Mouse (Mus musculus) frontal cortex, postnatal 14 days (tissue): ENCODE results near the gene Trappc4.
"Not testable (repeated sequence)": the region's sequence is repeated elsewhere in the genome, so short reads cannot be mapped to it uniquely, and the experiment has no call there.

Experiments used
- DNase-seq, 2 experiments: peaks; one replicate each; pipeline ENCODE4 v3.0.0; 2022; ENCODE audit warnings: low spot score in 2 of 2

Trappc4 gene

DNA sequence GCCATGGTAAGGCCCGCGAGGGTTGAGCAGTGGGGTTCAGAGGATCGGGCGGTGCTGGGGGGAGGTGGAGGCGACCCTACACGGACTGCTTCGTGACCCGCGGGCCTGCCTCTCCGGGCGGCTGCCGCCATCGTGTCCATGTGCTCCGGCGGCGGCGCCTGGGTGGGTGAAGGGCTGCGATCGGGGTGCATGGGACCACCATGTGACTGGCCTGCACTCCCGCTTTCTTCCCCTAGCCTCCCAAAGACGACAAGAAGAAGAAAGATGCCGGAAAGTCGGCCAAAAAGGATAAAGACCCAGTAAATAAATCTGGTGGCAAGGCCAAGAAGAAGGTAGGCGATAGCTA is 325 bp upstream of the Trappc4 start:
- no peak for DNase-seq

DNA sequence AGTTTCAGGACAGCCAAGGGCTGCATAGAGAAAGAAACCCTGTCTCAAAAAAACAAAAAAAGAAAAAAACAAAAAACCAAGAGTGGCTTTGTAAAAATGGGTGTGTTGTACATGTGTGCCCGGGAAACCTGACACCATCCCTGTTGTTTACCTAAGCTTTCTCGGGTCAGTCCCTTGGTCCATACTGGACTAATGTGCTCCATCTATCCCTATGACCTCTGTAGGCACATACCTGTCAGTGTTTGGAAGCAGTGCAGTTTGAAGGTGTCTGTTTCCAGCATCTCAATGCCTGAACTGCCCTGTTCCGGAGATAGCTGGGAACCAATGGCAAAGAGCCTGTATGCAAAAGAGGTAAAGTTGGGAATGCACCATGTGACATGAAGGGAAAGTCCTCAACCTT is 2.4 kb downstream of the Trappc4 start:
- no peak for DNase-seq

GRCm38 (mm10) chr9:44401081-44401480 is 6.3 kb downstream of the Trappc4 start:
- DNase-seq = no peak

DNA sequence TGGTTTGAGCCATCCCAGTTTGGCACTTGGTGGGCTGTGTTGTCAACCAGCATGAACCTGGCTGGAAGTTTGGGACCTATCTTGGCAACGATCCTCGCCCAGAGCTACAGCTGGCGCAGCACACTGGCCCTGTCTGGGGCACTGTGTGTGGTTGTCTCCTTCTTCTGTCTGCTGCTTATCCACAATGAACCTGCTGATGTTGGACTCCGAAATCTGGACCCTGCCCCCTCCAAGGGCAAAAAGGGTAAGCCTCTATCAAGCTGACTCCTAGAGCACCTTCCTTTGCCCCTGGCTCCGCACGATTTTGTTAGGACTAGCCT is 7.6 kb downstream of the Trappc4 start:
- DNase-seq = no peak

GRCm38 (mm10) chr9:44399114-44399794 is 8.1 kb downstream of the Trappc4 start:
- no peak for DNase-seq

DNA sequence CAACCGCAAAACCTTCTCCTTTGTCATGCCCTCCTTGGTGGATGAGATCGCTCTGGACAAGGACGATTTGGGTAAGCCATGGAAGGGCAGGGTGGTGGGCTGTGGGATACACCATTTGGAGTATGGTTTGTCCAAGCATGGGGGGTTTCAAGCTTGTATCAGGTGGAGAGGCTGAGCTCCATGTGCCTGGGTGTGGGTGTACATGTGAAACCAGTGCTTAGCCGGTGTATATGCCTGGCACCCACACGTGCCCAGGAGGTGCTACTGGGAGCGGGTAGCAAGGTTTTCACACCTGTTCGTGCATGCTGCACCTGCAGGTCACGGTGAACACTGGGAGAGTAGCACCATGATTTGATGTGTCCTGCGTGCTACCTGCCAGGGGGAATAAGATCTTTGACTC is 8.8 kb downstream of the Trappc4 start:
- no peak for DNase-seq

DNA sequence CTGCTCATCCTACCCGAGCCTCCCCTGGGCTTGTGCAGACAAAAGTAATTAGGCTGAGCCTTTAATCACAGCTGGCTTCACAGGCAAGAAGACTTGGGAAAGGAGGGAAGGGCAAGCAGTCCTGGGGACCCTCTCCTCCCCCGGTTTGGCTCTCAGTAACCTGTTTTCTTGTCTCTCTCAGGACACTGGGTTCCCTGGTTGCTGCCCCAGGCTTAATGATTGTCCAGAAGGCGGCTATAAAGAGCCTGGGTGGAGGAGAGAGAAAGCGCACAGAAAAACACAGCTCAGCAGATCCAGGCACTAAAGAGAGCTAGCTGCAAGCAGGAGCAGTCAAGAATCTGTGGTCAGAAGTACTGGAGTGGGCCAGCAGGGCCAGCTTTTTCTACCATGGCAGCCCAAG is 9.3 kb downstream of the Trappc4 start:
- DNase-seq = no peak

DNA sequence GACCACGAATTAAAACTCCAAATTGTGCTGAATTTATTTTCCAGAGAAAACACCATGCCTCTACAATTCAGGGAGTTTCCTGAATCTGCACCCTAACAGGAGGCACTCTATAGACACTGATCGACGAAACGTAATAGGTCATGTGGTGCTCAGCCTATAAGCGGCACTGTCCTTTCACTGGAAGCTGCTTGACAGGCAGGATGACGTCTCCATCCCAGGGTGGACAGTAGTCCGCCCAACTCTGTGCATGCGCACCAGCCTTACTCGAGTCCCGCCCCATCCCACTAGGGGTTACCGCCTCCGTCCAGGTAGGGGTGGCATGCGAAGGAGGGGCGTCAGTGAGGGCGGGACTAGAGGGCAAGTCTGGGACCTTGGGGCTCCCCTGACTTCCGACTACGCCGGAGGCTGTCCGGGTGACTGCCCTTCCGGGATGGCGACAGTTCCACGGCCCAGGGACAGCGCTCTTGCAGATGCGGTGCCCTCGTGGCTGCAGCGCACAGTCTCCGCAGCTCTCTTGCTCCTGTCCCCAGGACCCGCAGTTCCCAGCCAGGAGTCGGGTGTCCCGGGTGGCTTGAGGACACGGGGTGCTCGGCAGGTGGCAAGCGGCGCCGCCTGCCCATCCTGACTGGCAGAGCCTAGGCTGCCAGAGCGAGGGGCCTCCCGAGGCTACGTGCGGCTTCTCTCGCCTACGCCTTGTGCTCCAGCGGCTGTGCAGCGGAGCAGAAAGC is 10.6 kb downstream of the Trappc4 start, which contains the start of gene Slc37a4:
Gene Slc37a4, plus strand, starts transcription at position 169 of the 728 bp plus-strand sequence.
- peak; percentile 86 to 92 for DNase-seq

DNA sequence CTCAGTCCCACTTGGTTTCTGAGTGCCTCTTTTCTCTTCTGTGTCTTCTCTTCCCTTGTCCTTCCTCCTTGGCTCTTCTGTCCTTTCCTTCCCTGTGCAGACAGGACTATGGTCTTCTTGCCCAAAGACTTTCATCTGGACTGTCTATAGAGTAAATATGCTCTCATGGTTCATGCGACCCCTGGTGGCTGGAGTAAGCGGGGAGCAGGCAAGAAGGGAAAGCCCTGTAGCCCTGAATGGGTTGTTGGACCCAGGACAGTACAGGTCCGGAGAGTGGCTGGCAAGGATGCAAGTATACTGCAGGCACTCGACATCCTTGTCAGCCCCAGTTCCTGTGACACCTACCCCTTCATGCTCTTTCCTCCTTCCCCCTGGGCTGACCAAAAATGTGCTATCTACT is 15.9 kb downstream of the Trappc4 start:
- DNase-seq = peak in 1 of 2 experiments; percentile 56

DNA sequence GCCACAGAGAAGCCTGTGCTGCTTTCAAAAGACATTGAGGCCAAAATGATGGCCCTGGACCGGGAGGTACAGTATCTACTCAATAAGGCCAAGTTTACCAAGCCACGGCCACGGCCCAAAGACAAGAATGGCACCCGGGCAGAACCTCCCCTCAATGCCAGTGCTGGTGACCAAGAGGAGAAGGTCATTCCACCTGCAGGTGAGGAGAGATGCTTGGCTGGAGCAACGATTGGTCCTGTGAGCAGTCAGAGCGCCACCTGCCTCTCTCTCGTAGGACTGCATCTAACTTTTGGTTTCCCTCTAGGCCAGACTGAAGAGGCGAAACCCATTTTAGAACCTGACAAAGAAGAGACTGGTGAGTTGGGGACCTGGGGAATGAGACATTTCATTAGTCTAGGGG is 18.1 kb downstream of the Trappc4 start:
- no peak for DNase-seq

GRCm38 (mm10) chr9:44387221-44387620 is 20.2 kb downstream of the Trappc4 start:
- DNase-seq = no peak

DNA sequence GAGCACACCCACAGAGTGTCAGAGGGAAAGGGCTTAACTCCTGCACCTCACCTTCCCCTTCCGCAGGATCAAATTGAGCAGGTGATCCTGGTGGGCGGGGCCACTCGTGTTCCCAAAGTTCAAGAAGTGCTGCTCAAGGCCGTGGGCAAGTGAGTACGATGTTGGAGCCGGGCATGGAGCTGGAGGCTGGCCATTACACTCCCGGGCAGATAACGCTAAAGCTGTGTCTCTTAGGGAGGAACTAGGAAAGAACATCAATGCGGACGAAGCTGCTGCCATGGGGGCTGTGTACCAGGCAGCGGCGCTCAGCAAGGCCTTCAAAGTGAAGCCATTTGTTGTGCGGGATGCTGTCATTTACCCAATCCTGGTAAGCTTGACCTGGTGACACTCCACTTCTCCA is 22.8 kb downstream of the Trappc4 start:
- DNase-seq = no peak

DNA sequence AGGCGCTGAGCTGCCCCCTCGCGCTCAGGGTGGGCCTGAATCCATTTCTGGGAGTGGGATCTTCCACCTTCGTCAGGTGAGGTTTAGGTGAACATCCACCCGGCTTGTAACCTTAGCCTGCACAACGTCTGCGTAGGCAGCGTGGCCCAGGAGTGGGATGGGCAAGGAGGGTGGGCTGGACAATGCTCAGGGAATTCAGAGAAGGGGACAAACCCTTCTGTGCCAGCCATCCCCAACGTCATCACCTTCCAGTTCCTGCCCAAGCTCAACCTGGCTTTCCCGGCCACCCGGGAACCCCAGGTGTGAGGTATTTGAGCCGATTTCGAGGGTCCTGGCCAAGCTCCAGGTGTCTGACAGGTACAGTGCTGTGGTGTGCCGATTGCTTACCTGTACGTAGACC is 27.5 kb downstream of the Trappc4 start:
- no peak for DNase-seq

- DNase-seq = peak; percentile 98 to 99
Measured at GRCm38 (mm10) chr9:44379054-44379834, 28.2 kb downstream of the Trappc4 start, which contains the start of gene Hyou1. Gene Hyou1, plus strand, starts transcription at chr9:44379490.

- no peak for DNase-seq
Measured at GRCm38 (mm10) chr9:44378153-44378730, 29.2 kb downstream of the Trappc4 start.

- not testable (repeated sequence) for DNase-seq
Measured at GRCm38 (mm10) chr9:44377335-44377734, 30.1 kb downstream of the Trappc4 start.

- no peak for DNase-seq
Measured at GRCm38 (mm10) chr9:44376141-44376540, 31.3 kb downstream of the Trappc4 start.

DNA sequence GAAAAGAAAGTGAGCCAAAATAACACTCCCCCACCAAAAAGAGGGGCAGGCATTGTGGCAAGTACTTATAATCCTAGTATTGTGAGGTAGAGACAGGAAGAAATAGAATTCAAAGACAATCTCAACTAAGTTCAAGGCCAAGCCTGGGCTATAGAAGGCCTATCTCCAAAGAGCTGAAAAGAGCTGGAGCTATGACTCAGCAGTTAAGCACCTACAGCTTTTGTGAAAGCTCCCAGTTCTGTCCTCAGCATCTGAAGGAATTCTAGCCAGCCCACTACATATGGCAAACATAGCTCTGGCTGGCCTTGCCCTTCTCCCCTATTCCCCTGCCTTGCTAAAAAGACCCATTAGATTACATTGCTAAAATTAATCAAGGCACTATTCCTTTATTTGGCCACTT is 34.0 kb downstream of the Trappc4 start:
- no peak for DNase-seq

GRCm38 (mm10) chr9:44364480-44364879 is 42.9 kb downstream of the Trappc4 start:
- no peak for DNase-seq

GRCm38 (mm10) chr9:44361931-44362330 is 45.5 kb downstream of the Trappc4 start:
- DNase-seq = not testable (repeated sequence)

DNA sequence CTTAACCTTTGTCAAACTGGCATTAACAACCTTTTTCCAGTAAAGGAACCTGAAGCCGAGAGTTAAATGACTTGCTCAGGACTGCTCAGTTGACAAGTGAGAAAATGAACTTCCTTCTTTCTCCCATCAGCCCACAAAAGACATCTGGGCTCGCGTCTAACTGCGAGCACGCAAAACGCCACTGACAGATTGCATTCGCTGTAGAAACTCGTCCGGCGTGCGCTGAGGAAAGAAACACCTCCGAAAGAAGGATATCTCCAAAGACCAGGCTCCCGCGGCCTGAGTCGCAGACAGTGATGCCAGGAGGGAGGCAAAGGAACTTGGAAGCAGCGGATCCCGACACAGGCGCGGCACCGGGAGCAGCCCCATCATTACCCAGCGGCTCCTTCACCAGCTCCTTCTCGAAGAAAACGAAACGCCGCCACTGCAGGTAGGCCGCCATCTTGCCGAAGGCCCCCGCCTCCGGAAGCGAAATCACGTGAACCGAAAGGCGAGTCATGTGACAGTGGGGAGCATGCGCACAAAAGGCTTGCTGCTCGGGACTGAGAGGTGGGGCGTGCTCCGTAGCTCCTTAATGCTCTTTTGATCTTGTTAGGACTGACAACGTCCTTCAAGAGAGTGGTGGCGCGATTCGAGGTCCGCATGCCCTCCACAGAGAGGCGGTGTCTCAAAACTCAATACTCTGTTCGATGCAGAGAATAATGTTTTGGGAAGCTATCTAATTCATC is 46.0 kb downstream of the Trappc4 start, which contains the start of gene Vps11:
Gene Vps11, minus strand, starts transcription at position 481 of the 728 bp plus-strand sequence.
- DNase-seq = peak; percentile 87 to 92

- DNase-seq = no peak
Measured at GRCm38 (mm10) chr9:44357207-44357606, 50.2 kb downstream of the Trappc4 start.
